In the genomic region with DNA sequence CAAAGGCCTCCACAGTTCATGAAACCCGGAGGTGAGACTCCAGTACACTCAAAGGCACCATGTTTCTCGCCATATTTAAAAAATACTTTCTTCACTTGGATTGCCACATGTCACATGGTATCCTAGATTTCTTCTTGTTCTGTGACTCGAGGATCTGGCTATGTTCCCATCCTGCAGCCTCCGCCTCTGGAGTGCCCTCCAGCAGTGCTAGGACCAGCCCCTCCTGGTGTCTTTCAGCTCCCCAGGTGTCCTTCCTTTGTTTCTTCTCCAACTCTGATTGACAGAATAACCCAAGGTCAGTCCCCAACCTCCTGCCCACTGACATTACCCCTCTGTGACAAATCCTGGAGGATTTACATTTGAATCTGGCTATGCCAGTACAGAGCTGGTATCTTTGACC, we compare ENCODE assay signal across 23 mouse cellular contexts. TPM values are rescaled to one million over a fixed set of nuclear protein-coding genes. Genes with fewer than 3 reads are reported as not detected.
DNase-seq lines count a peak whose midpoint lies in the region; ATAC-seq and TF ChIP-seq lines count a peak whose summit lies in the region.
"Had no signal": no experiment of that assay in that cellular context is flagged by ENCODE, and none has a peak within 500 bp of the region (broad histone marks: within the 10 kb centered on the region; RNA-seq: fewer than 3 reads in every experiment).

No protein-coding gene starts in this region.

- no peak overlapping the region for H3K9ac ChIP-seq in heart, postnatal 0 days (replicated peaks; ENCODE audit: low read depth, low read length)
- no peak overlapping the region for H3K9ac ChIP-seq in heart, embryonic 11.5 days (ENCODE audit: low read depth, low read length)
- H3K9ac ChIP-seq: forebrain, embryonic 15.5 days; limb, embryonic 15.5 days; liver, postnatal 0 days; neural tube, embryonic 13.5 days had no signal

- H3K4me2 ChIP-seq in heart, postnatal 0 days (ENCODE audit: low read depth, low read length), result no peak overlapping the region
- no peak overlapping the region for H3K4me2 ChIP-seq in heart, embryonic 11.5 days
- H3K4me2 ChIP-seq: forebrain, embryonic 15.5 days; limb, embryonic 15.5 days; neural tube, embryonic 13.5 days had no signal

- H3K4me3 ChIP-seq in gastrocnemius, adult 2 months, result no peak overlapping the region
- no peak overlapping the region for H3K4me3 ChIP-seq in heart, postnatal 0 days (ENCODE audit: low read depth, low read length)
- H3K4me3 ChIP-seq in heart, embryonic 11.5 days (ENCODE audit: low read depth, low read length), result no peak overlapping the region
- no peak overlapping the region for H3K4me3 ChIP-seq in layer of hippocampus, adult 2 months
- no peak overlapping the region for H3K4me3 ChIP-seq in brown adipose tissue, adult 24 weeks (ENCODE audit: insufficient read depth, low read depth, low read length)
- H3K4me3 ChIP-seq: erythroblast, embryonic 14.5 days; forebrain, embryonic 15.5 days; limb, embryonic 15.5 days; megakaryocyte, embryonic 14.5 days; neural tube, embryonic 13.5 days had no signal

- peak overlapping the region; percentile 79 for H3K27ac ChIP-seq in gastrocnemius, adult 2 months
- H3K27ac ChIP-seq in heart, postnatal 0 days (ENCODE audit: low read depth), result peak overlapping the region; percentile 59
- no peak overlapping the region for H3K27ac ChIP-seq in heart, embryonic 11.5 days (ENCODE audit: low read depth, low read length)
- H3K27ac ChIP-seq in layer of hippocampus, adult 2 months, result 0 out of 2 replicates have a peak overlapping the region, but pooled peaks have one; percentile 28
- H3K27ac ChIP-seq in brown adipose tissue, adult 24 weeks (replicated peaks; ENCODE audit: low read depth, low read length), result peak overlapping the region; percentile 87
- H3K27ac ChIP-seq: forebrain, embryonic 15.5 days; hindbrain, postnatal 0 days; limb, embryonic 15.5 days; neural tube, embryonic 13.5 days had no signal

- H3K9me3 ChIP-seq in heart, postnatal 0 days (replicated peaks; ENCODE audit: control insufficient read depth, low read length), result no peaks in the 10 kb centered on the region
- H3K9me3 ChIP-seq in heart, embryonic 11.5 days (replicated peaks; ENCODE audit: control insufficient read depth, low read length), result no peaks in the 10 kb centered on the region
- H3K9me3 ChIP-seq: forebrain, embryonic 15.5 days; limb, embryonic 15.5 days; megakaryocyte, embryonic 14.5 days; neural tube, embryonic 13.5 days had no signal

- WGBS in heart, postnatal 0 days, result 64% methylated on average over 4 of the region's 4 CpGs
- whole genome bisulfite sequencing in heart, embryonic 11.5 days (ENCODE audit: insufficient replicate concordance), result 51% methylated on average over 4 of the region's 4 CpGs

- ATAC-seq in heart, postnatal 0 days (ENCODE audit: insufficient read depth, low read depth), result no peak
- ATAC-seq in heart, embryonic 11.5 days (replicated peaks; ENCODE audit: insufficient number of reproducible peaks, low FRiP score, low TSS enrichment), result no peak
- ATAC-seq: forebrain, embryonic 15.5 days; hindbrain, postnatal 0 days; liver, postnatal 0 days had no signal

- intact Hi-C loops in gastrocnemius, adult 2 months (cut with DNase I), result no loop called here

- no peak for TF ChIP-seq CTCF in gastrocnemius, adult 2 months (IDR thresholded peaks at IDR 0.05)
- no peak for TF ChIP-seq CTCF in heart, postnatal 0 days (IDR thresholded peaks at IDR 0.05; ENCODE audit: low read depth)
- TF ChIP-seq CTCF in layer of hippocampus, adult 2 months (conservative IDR thresholded peaks at IDR 0.05), result no peak

- H3K36me3 ChIP-seq in heart, postnatal 0 days (replicated peaks; ENCODE audit: control insufficient read depth, insufficient read depth, low read length), result no peaks in the 10 kb centered on the region
- no peaks in the 10 kb centered on the region for H3K36me3 ChIP-seq in heart, embryonic 11.5 days (ENCODE audit: control insufficient read depth, insufficient read depth, low read length)
- H3K36me3 ChIP-seq: forebrain, embryonic 15.5 days; limb, embryonic 15.5 days; neural tube, embryonic 13.5 days had no signal

- H3K4me1 ChIP-seq in heart, postnatal 0 days (ENCODE audit: control insufficient read depth, insufficient read depth), result peaks cover 68% of the 10 kb centered on the region
- H3K4me1 ChIP-seq in heart, embryonic 11.5 days (ENCODE audit: control insufficient read depth, insufficient read depth, low read length), result peaks cover 68% of the 10 kb centered on the region
- H3K4me1 ChIP-seq in brown adipose tissue, adult 24 weeks (ENCODE audit: control insufficient read depth, insufficient read depth, insufficient read length, low read length), result peaks cover 40% of the 10 kb centered on the region

- no peak for TF ChIP-seq EP300 in heart, postnatal 0 days (IDR thresholded peaks at IDR 0.05; ENCODE audit: low read depth)

- no peak for DNase-seq in gastrocnemius, adult 2 months
- DNase-seq in gastrocnemius, postnatal 4 days (ENCODE audit: low spot score in 2 of 2), result no peak
- no peak for DNase-seq in heart, postnatal 0 days (ENCODE audit: low spot score)
- DNase-seq in layer of hippocampus, adult 2 months (ENCODE audit: low spot score in 2 of 2), result no peak
- no peak for DNase-seq in layer of hippocampus, adult 11-12 months (ENCODE audit: low spot score)
- DNase-seq in lung, postnatal 36 days, result no peak
- DNase-seq: adrenal gland, postnatal 25 days; cerebellum, adult 11-12 months; gastrocnemius, postnatal 25 days; heart, postnatal 36 days; liver, postnatal 0 days; midbrain, embryonic 14.5 days; right cerebral cortex, adult 18-20 months; thymus, postnatal 14 days had no signal

- H3K27me3 ChIP-seq in heart, postnatal 0 days (ENCODE audit: control insufficient read depth, insufficient read depth, low read length), result no peaks in the 10 kb centered on the region
- no peaks in the 10 kb centered on the region for H3K27me3 ChIP-seq in heart, embryonic 11.5 days (ENCODE audit: control insufficient read depth, insufficient read depth, low read length)
- H3K27me3 ChIP-seq: CH12.LX; forebrain, embryonic 15.5 days; limb, embryonic 15.5 days; megakaryocyte, embryonic 14.5 days; neural tube, embryonic 13.5 days had no signal

RNA-seq across cellular contexts. Expression of a gene that starts 26.2 kb away (rescaled TPM):
- 10 to 100 TPM; 14.6 to 23.5 TPM for total RNA-seq in gastrocnemius, adult 2 months (2021)
- total RNA-seq in gastrocnemius, postnatal 4 days (2021), result 10 to 100 TPM; 33.7 to 35.8 TPM
- 43.0 and 46.1 TPM in 2 replicates for total RNA-seq in heart, postnatal 0 days (2014; rRNA removed; ENCODE audit: low replicate concordance)
- 16.9 and 19.3 TPM in 2 replicates for polyA plus RNA-seq in heart, postnatal 0 days (2015; fragmentation: Nextera tagmentation; extraction: Ambion mirVana)
- 38.1 and 40.8 TPM in 2 replicates for polyA plus RNA-seq in heart, embryonic 11.5 days (2014; fragmentation: Nextera tagmentation; extraction: Ambion mirVana)
- 10 to 100 TPM; 66.0 to 81.4 TPM for total RNA-seq in layer of hippocampus, adult 2 months (2021)
- 9.4 and 25.3 TPM in 2 replicates for polyA plus RNA-seq in brown adipose tissue, adult 24 weeks (2012; ENCODE audit: insufficient read depth, insufficient read length, missing spikeins)
